Mouse (Mus musculus): ENCODE measurements around the gene AB124611.

DNA sequence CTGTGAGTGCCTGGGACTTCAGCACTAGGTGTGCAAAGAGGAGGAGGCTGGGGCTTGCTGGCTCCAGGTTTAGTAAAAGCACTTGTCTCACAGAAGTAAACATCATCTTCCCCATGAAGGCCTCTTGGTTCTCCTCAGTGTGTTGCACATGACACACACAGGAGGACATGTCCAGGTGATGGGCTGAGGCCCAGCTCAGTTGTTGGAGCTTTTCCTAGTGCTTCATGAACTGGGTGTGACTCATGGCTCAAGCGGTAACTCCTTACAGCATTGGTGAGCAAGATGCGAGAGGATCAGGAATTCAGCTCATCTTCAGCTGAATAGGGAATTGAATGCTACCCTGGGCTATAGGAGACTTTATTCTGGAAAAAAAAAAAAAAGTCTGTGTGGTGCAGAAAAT is 28.3 kb upstream of the AB124611 start:
- TF ChIP-seq GATA1 (IDR thresholded peaks at IDR 0.05; ENCODE audit: low read length), result no peak
- no peak for TF ChIP-seq TAL1 (IDR thresholded peaks at IDR 0.05; ENCODE audit: low read length)
